In the genomic region with DNA sequence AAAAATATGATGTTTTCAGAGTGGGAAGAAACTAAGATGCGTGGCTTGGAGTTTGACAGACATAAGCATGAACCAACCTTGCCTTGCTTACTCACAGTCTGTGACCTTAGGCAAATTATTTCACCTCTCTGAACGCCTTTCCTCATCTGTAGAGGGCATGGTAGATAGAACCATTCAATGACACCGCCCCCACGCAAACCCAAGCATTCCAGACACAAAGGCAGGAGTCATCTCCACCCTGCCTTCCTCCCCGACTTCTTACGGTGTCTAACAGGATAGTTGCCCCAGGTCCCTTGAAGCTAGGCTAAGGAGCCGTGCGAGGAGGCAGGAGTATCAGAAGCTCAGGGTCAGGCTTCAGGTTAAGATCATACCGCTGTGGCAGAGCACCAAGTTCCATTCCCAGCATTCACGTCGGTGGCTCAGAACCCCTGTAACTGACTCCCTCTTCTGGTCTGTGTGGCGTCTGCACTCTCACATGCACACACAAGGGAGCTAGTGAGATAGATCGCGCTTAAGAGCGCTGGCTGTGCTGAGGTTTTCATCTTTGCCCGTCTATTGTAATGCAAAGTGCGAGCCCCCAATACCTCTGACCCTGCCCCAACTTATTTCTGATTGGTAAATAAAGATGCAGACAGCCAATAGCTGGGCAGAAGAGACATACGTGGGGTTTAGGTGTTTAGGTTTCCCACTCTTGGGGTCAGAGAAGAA, we compare ENCODE assay signal across 26 mouse cellular contexts. TPM values are rescaled to one million over a fixed set of nuclear protein-coding genes. Genes with fewer than 3 reads are reported as not detected.
A peak's percentile ranks its signal among the peaks of the same experiment; 100 is the strongest.
DNase-seq lines count a peak whose midpoint lies in the region; ATAC-seq and TF ChIP-seq lines count a peak whose summit lies in the region.
"Had no signal": no experiment of that assay in that cellular context is flagged by ENCODE, and none has a peak within 500 bp of the region (broad histone marks: within the 10 kb centered on the region; RNA-seq: fewer than 3 reads in every experiment).

No protein-coding gene starts in this region.

- H3K9me3 ChIP-seq in forebrain, embryonic 10.5 days = no peaks in the 10 kb centered on the region
- H3K9me3 ChIP-seq in forebrain, postnatal 0 days (ENCODE audit: low read length) = no peaks in the 10 kb centered on the region
- H3K9me3 ChIP-seq: embryonic facial prominence, embryonic 12.5 days; forebrain, embryonic 12.5 days; G1E; heart, embryonic 12.5 days had no signal

- no peak overlapping the region for H3K4me3 ChIP-seq in forebrain, embryonic 10.5 days
- H3K4me3 ChIP-seq in forebrain, postnatal 0 days (ENCODE audit: low read depth, low read length) = no peak overlapping the region
- H3K4me3 ChIP-seq in testis, adult 2 months (ENCODE audit: control insufficient read depth, low read depth, low read length) = peak overlapping the region; percentile 55
- H3K4me3 ChIP-seq: embryonic facial prominence, embryonic 12.5 days; forebrain, embryonic 12.5 days; heart, embryonic 12.5 days had no signal

- no peak overlapping the region for H3K9ac ChIP-seq in forebrain, postnatal 0 days
- H3K9ac ChIP-seq: embryonic facial prominence, embryonic 12.5 days; forebrain, embryonic 12.5 days; heart, embryonic 12.5 days had no signal

- no peak for ATAC-seq in forebrain, postnatal 0 days
- ATAC-seq: CD4-positive, CD25-positive, alpha-beta regulatory T cell, adult 4 months; forebrain, embryonic 16.5 days; hindbrain, embryonic 16.5 days had no signal

- WGBS in forebrain, embryonic 10.5 days = 79% methylated on average over 18 of the region's 18 CpGs
- WGBS in forebrain, postnatal 0 days = 82% methylated on average over 18 of the region's 18 CpGs

- 0 out of 2 replicates have a peak overlapping the region, but pooled peaks have one; percentile 25 for H3K27ac ChIP-seq in forebrain, embryonic 10.5 days
- no peak overlapping the region for H3K27ac ChIP-seq in forebrain, postnatal 0 days (ENCODE audit: low read depth, low read length)
- peak overlapping the region; percentile 10; the same call in 1 of the 2 replicates for H3K27ac ChIP-seq in testis, adult 2 months (ENCODE audit: control insufficient read depth, insufficient read depth, low read depth, low read length)
- H3K27ac ChIP-seq: embryonic facial prominence, embryonic 12.5 days; forebrain, embryonic 12.5 days had no signal

- TF ChIP-seq POLR2A in testis, adult 2 months (IDR thresholded peaks at IDR 0.05; ENCODE audit: control insufficient read depth, low read depth, low read length) = 0 out of 2 replicates have a peak, but pooled peaks have one; percentile 6

- DNase-seq in forebrain, embryonic 10.5 days (ENCODE audit: extremely low spot score, low spot score) = no peak
- no peak for DNase-seq in forebrain, postnatal 0 days
- no peak for DNase-seq in testis, postnatal 14 days (ENCODE audit: low spot score)
- DNase-seq in WW6 (ENCODE audit: low read depth, low spot score) = peak; percentile 92
- DNase-seq in layer of hippocampus, postnatal 36 days = no peak
- DNase-seq in layer of hippocampus, adult 9-10 months (ENCODE audit: low spot score) = no peak
- DNase-seq: adrenal gland, postnatal 10 days; B cell, adult 2 months; cerebellum, adult 11 months; cerebellum, adult 9-10 months; cerebellum, postnatal 25 days; gastrocnemius, postnatal 14 days; kidney, adult 11 months had no signal

- TF ChIP-seq CTCF in forebrain, postnatal 0 days (IDR thresholded peaks at IDR 0.05; ENCODE audit: low read depth) = no peak
- TF ChIP-seq CTCF in testis, adult 2 months (IDR thresholded peaks at IDR 0.05; ENCODE audit: control insufficient read depth, insufficient read depth, insufficient replicate concordance, low read depth, low read length) = peak; percentile 27; the same call in 1 of the 2 replicates

- no peaks in the 10 kb centered on the region for H3K27me3 ChIP-seq in forebrain, embryonic 10.5 days (ENCODE audit: poor library complexity, severe bottlenecking)
- H3K27me3 ChIP-seq in forebrain, postnatal 0 days (ENCODE audit: insufficient read depth, low read length) = no peaks in the 10 kb centered on the region
- no peaks in the 10 kb centered on the region for H3K27me3 ChIP-seq in testis, adult 2 months (ENCODE audit: control insufficient read depth, insufficient read depth, low read length)
- H3K27me3 ChIP-seq: embryonic facial prominence, embryonic 12.5 days; forebrain, embryonic 12.5 days; heart, embryonic 12.5 days had no signal

- H3K4me2 ChIP-seq in forebrain, postnatal 0 days (ENCODE audit: low read depth) = no peak overlapping the region
- H3K4me2 ChIP-seq: embryonic facial prominence, embryonic 12.5 days; forebrain, embryonic 12.5 days; heart, embryonic 12.5 days had no signal

- H3K4me1 ChIP-seq in forebrain, embryonic 10.5 days = no peaks in the 10 kb centered on the region
- no peaks in the 10 kb centered on the region for H3K4me1 ChIP-seq in forebrain, postnatal 0 days (ENCODE audit: insufficient read depth)
- H3K4me1 ChIP-seq in testis, adult 2 months (ENCODE audit: control insufficient read depth, insufficient read depth, low read length) = peaks cover 8% of the 10 kb centered on the region
- H3K4me1 ChIP-seq: embryonic facial prominence, embryonic 12.5 days; forebrain, embryonic 12.5 days had no signal

- no peaks in the 10 kb centered on the region for H3K36me3 ChIP-seq in forebrain, embryonic 10.5 days (replicated peaks)
- no peaks in the 10 kb centered on the region for H3K36me3 ChIP-seq in forebrain, postnatal 0 days (ENCODE audit: insufficient read depth)
- H3K36me3 ChIP-seq in testis, adult 2 months (ENCODE audit: control insufficient read depth, insufficient read depth, low read length) = no peaks in the 10 kb centered on the region
- H3K36me3 ChIP-seq: embryonic facial prominence, embryonic 12.5 days; forebrain, embryonic 12.5 days; G1E; heart, embryonic 12.5 days had no signal

RNA-seq across cellular contexts. Expression of a gene that starts 1.5 kb away (rescaled TPM):
- polyA plus RNA-seq in forebrain, embryonic 10.5 days (2016; fragmentation: Nextera tagmentation; extraction: Ambion mirVana) = not detected in 2 replicates
- not detected in 2 replicates for total RNA-seq in forebrain, postnatal 0 days (2014; rRNA removed)
- polyA plus RNA-seq in forebrain, postnatal 0 days (2015; fragmentation: Nextera tagmentation; extraction: Ambion mirVana) = not detected in 2 replicates
- polyA plus RNA-seq in testis, adult 2 months (2012; rRNA removed) = 0.64 and 0.87 TPM in 2 replicates
- not detected for total RNA-seq in layer of hippocampus, postnatal 36 days (2021)
- total RNA-seq: adrenal gland, postnatal 10 days; G1E; gastrocnemius, adult 18-20 months; gastrocnemius, postnatal 14 days; heart, adult 8-10 months; heart, postnatal 25 days had no signal
- polyA plus RNA-seq: brain, embryonic 14.5 days; CD4-positive, CD25-positive, alpha-beta regulatory T cell, adult 4 months; cortical plate, adult 2 months; embryonic facial prominence, embryonic 12.5 days; forebrain, embryonic 12.5 days; forebrain, embryonic 16.5 days; hindbrain, embryonic 16.5 days had no signal

RNA-seq across cellular contexts. Expression of a gene that starts 20.0 kb away (rescaled TPM):
- polyA plus RNA-seq in forebrain, embryonic 10.5 days (2016; fragmentation: Nextera tagmentation; extraction: Ambion mirVana) = 13.1 and 13.9 TPM in 2 replicates
- total RNA-seq in forebrain, postnatal 0 days (2014; rRNA removed) = 34.5 and 36.3 TPM in 2 replicates
- 18.3 and 18.8 TPM in 2 replicates for polyA plus RNA-seq in forebrain, postnatal 0 days (2015; fragmentation: Nextera tagmentation; extraction: Ambion mirVana)
- polyA plus RNA-seq in testis, adult 2 months (2012; rRNA removed) = 34.6 and 38.4 TPM in 2 replicates
- 10 to 100 TPM; 46.4 to 50.7 TPM for total RNA-seq in layer of hippocampus, postnatal 36 days (2021)

RNA-seq across cellular contexts. Expression of a gene that starts 35.2 kb away (rescaled TPM):
- 142 and 158 TPM in 2 replicates for polyA plus RNA-seq in forebrain, embryonic 10.5 days (2016; fragmentation: Nextera tagmentation; extraction: Ambion mirVana)
- total RNA-seq in forebrain, postnatal 0 days (2014; rRNA removed) = 53.8 and 65.9 TPM in 2 replicates
- 48.2 and 49.9 TPM in 2 replicates for polyA plus RNA-seq in forebrain, postnatal 0 days (2015; fragmentation: Nextera tagmentation; extraction: Ambion mirVana)
- 61.9 and 63.9 TPM in 2 replicates for polyA plus RNA-seq in testis, adult 2 months (2012; rRNA removed)
- total RNA-seq in layer of hippocampus, postnatal 36 days (2021) = 10 to 100 TPM; 52.1 to 53.0 TPM
- polyA plus RNA-seq: CD4-positive, CD25-positive, alpha-beta regulatory T cell, adult 4 months had no signal

RNA-seq across cellular contexts. Expression of a gene that starts 41.9 kb away (rescaled TPM):
- 34.3 and 35.8 TPM in 2 replicates for polyA plus RNA-seq in forebrain, embryonic 10.5 days (2016; fragmentation: Nextera tagmentation; extraction: Ambion mirVana)
- 23.5 and 29.8 TPM in 2 replicates for total RNA-seq in forebrain, postnatal 0 days (2014; rRNA removed)
- polyA plus RNA-seq in forebrain, postnatal 0 days (2015; fragmentation: Nextera tagmentation; extraction: Ambion mirVana) = 14.1 and 14.8 TPM in 2 replicates
- 81.6 and 82.6 TPM in 2 replicates for polyA plus RNA-seq in testis, adult 2 months (2012; rRNA removed)
- total RNA-seq in layer of hippocampus, postnatal 36 days (2021) = 10 to 100 TPM; 39.8 to 46.1 TPM
